Mouse (Mus musculus) cerebellum, adult 2 months (tissue): ENCODE results near the gene Cacna1g. TPM values are rescaled to one million over a fixed set of nuclear protein-coding genes. Genes with fewer than 3 reads are reported as not detected.

Source experiments
- DNase-seq, 2 experiments: peaks; one replicate each; pipeline ENCODE4 v3.0.0; 2021
- H3K27ac ChIP-seq: fragments of 200-500 bp; 2 replicates; pipeline ENCODE4 v1.5.1; 2012; ENCODE audit warnings: low read length, control low read depth, inconsistent platforms; ENCODE audit not compliant: insufficient read depth
- H3K27me3 ChIP-seq: fragments of 200-500 bp; 2 replicates; pipeline ENCODE4 v1.6.1; 2012; ENCODE audit warnings: inconsistent platforms, mild to moderate bottlenecking, low read length, moderate library complexity; ENCODE audit not compliant: control insufficient read depth, insufficient read depth
- H3K4me1 ChIP-seq: fragments of 200-500 bp; 2 replicates; pipeline ENCODE4 v1.6.1; 2011; ENCODE audit warnings: low read length; ENCODE audit not compliant: control insufficient read depth, insufficient read depth
- H3K4me3 ChIP-seq: fragments of 200-500 bp; replicated peaks from 2 replicates; pipeline ENCODE3; 2011; ENCODE audit warnings: mild to moderate bottlenecking, low read depth, low read length, control low read depth; ENCODE audit not compliant: insufficient read depth
- CTCF ChIP-seq: fragments of 200-500 bp; IDR thresholded peaks from 2 replicates; pipeline ENCODE4 v1.5.1; 2011; ENCODE audit warnings: low read depth, mild to moderate bottlenecking, control low read depth, low read length, moderate library complexity, borderline replicate concordance; ENCODE audit not compliant: insufficient read depth
- POLR2A ChIP-seq: fragments of 200-500 bp; IDR thresholded peaks from 2 replicates; pipeline ENCODE4 v1.6.1; 2011; ENCODE audit warnings: low read length, control low read depth, borderline replicate concordance; ENCODE audit not compliant: insufficient read depth
- WGBS: fragments of 180-500 bp; shearing (Covaris S2); methylation state at CpG from one replicate; pipeline ENCODE4 v1.1.7; 2018; 5-methylcytosine and 5-hydroxymethylcytosine counted together
- polyA plus RNA-seq: library from polyadenylated mRNA; depleted of rRNA; stranded (reverse); fragments of >200 nt; gene quantifications from 2 replicates; pipeline ENCODE4 v1.2.3, GENCODE M21; 2012

Cacna1g gene
- polyA plus RNA-seq, 1 experiment, result 199 TPM

GRCm38 (mm10) chr11:94419004-94419727 lies 54.8 kb downstream of the Cacna1g start:
- 32% methylated on average over 10 of the region's 10 CpGs for WGBS
- no peaks in the 10 kb centered on the region for H3K27me3 ChIP-seq
- peaks cover 21% of the 10 kb centered on the region for H3K4me1 ChIP-seq
- DNase-seq, result peak; percentile 50 to 65
- TF ChIP-seq CTCF, result no peak
- TF ChIP-seq POLR2A, result no peak
- H3K27ac ChIP-seq, result no peak overlapping the region
- H3K4me3 ChIP-seq, result no peak overlapping the region

DNA sequence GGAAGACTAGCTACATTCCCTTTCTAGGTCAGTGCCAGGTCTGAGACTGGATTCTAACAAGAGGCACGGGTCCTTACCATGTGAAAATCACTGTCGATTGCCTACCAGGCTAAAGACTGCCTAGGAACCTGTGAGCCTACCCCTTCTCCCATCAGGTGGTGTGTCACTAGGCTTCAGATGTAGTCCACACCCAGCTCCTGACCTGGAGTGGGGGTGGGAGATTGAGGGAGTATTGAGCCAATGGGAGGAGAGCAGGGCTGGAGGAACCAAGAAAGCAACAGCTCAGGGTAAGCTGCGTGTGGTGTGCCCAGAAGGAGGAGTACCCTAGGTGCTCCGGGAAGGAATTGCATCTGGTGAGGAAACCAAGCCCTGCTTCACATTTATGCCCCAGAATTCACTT lies 60.0 kb downstream of the Cacna1g start:
- H3K4me1 ChIP-seq, result peaks cover 15% of the 10 kb centered on the region
- TF ChIP-seq CTCF (no peak), POLR2A (no peak)
- no peak overlapping the region for H3K27ac ChIP-seq
- H3K4me3 ChIP-seq, result no peak overlapping the region
- no peaks in the 10 kb centered on the region for H3K27me3 ChIP-seq
- WGBS, result 47% methylated on average over 4 of the region's 4 CpGs
- DNase-seq, result no peak

- TF ChIP-seq CTCF (no peak), POLR2A (no peak)
- WGBS, result 3% methylated on average over 8 of the region's 8 CpGs
- DNase-seq, result peak; percentile 63 to 65
- Histone ChIP-seq H3K27ac (no peak overlapping the region), H3K27me3 (no peaks in the 10 kb centered on the region), H3K4me3 (no peak overlapping the region), H3K4me1 (peaks cover 15% of the 10 kb centered on the region)
Measured at GRCm38 (mm10) chr11:94413516-94413915, 60.5 kb downstream of the Cacna1g start.

GRCm38 (mm10) chr11:94412998-94413469 lies 61.0 kb downstream of the Cacna1g start:
- DNase-seq, result no peak
- TF ChIP-seq CTCF, result no peak
- TF ChIP-seq POLR2A, result no peak
- H3K4me1 ChIP-seq, result peaks cover 15% of the 10 kb centered on the region
- no peak overlapping the region for H3K4me3 ChIP-seq
- H3K27ac ChIP-seq, result no peak overlapping the region
- 30% methylated on average over 10 of the region's 10 CpGs for WGBS
- H3K27me3 ChIP-seq, result no peaks in the 10 kb centered on the region

DNA sequence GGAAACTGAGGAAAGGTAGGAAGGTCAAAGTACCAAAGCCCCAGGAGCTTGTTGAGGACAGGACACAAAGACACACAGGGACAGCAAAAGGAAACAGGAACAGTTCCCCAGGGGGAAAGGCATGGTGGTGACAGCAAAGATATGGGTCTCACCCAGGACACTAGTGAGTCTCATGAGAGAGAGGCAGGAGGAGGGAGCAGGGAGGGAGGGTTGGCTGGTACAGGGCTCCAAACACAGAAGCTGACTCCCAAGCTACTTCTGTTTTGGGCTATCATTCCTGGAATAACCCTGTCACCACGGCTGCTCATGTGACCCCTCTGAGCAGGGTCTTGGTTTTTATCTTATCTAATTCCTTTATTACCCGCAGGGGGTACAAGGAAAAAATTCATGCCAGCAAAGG lies 61.4 kb downstream of the Cacna1g start:
- no peak overlapping the region for H3K27ac ChIP-seq
- TF ChIP-seq CTCF (no peak), POLR2A (no peak)

GRCm38 (mm10) chr11:94407803-94408321 lies 66.1 kb downstream of the Cacna1g start:
- H3K4me3 ChIP-seq, result no peak overlapping the region
- H3K4me1 ChIP-seq, result peaks cover 7% of the 10 kb centered on the region
- no peak overlapping the region for H3K27ac ChIP-seq
- WGBS, result 74% methylated on average over 11 of the region's 11 CpGs
- TF ChIP-seq CTCF (no peak), POLR2A (no peak)
- DNase-seq, result no peak
- H3K27me3 ChIP-seq, result no peaks in the 10 kb centered on the region

More for the DNA sequence above, 61.4 kb downstream of the Cacna1g start:
- H3K4me1 ChIP-seq, result peaks cover 15% of the 10 kb centered on the region
- H3K27me3 ChIP-seq, result no peaks in the 10 kb centered on the region
- 71% methylated on average over 2 of the region's 2 CpGs for WGBS
- DNase-seq, result no peak
- H3K4me3 ChIP-seq, result no peak overlapping the region

- TF ChIP-seq POLR2A, result no peak
- H3K27ac ChIP-seq, result no peak overlapping the region
- no peak for DNase-seq
- no peaks in the 10 kb centered on the region for H3K27me3 ChIP-seq
- 60% methylated on average over 6 of the region's 6 CpGs for WGBS
- peaks cover 6% of the 10 kb centered on the region; the same call in 1 of the 2 replicates for H3K4me1 ChIP-seq
- no peak overlapping the region for H3K4me3 ChIP-seq
Measured at GRCm38 (mm10) chr11:94405348-94405747, 68.7 kb downstream of the Cacna1g start.

GRCm38 (mm10) chr11:94404641-94405260 lies 69.2 kb downstream of the Cacna1g start:
- peaks cover 6% of the 10 kb centered on the region; the same call in 1 of the 2 replicates for H3K4me1 ChIP-seq
- H3K27ac ChIP-seq, result no peak overlapping the region
- WGBS, result 18% methylated on average over 11 of the region's 11 CpGs
- peak; percentile 84 to 95 for DNase-seq
- no peak overlapping the region for H3K4me3 ChIP-seq
- TF ChIP-seq CTCF, result peak; percentile 97
- no peak for TF ChIP-seq POLR2A
- no peaks in the 10 kb centered on the region for H3K27me3 ChIP-seq

DNA sequence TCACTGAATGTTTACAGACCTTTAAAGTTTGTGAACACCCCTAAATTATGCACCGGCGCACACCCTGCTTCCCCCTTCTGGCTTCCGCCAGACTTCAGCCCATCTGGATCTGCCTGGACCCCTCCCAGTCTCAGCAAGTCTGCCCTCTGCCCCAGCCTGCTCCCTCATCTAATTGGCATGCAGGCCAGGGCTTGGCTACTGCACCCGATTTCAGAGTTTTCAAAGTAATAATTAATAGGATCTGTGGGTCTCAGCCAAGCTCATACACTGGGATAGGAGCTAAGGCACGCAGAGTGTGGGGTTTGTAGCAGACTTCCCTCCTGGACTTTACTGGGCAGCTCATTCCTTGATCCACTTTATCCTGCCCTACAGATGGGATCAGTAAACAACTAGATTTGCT lies 69.8 kb downstream of the Cacna1g start:
- H3K4me3 ChIP-seq, result no peak overlapping the region
- peaks cover 6% of the 10 kb centered on the region; the same call in 1 of the 2 replicates for H3K4me1 ChIP-seq
- no peaks in the 10 kb centered on the region for H3K27me3 ChIP-seq
- no peak overlapping the region for H3K27ac ChIP-seq
- no peak for DNase-seq
- 41% methylated on average over 5 of the region's 5 CpGs for WGBS
- TF ChIP-seq POLR2A, result no peak
- TF ChIP-seq CTCF, result no peak
